Mouse (Mus musculus) gonadal fat pad, adult 2 months (tissue): ENCODE data around the gene Pi4kb. TPM values are rescaled to one million over a fixed set of nuclear protein-coding genes. Genes with fewer than 3 reads are reported as not detected.

Source experiments
- DNase-seq: peaks from one replicate; pipeline ENCODE4 v3.0.0-alpha.2; 2012; ENCODE audit warnings: low read depth
- polyA plus RNA-seq: library from polyadenylated mRNA; depleted of rRNA; stranded (reverse); fragments of >200 nt; gene quantifications from 2 replicates; pipeline ENCODE4 v1.2.3, GENCODE M21; 2012

The Pi4kb gene
- polyA plus RNA-seq, 1 experiment: 50.7 TPM

DNA sequence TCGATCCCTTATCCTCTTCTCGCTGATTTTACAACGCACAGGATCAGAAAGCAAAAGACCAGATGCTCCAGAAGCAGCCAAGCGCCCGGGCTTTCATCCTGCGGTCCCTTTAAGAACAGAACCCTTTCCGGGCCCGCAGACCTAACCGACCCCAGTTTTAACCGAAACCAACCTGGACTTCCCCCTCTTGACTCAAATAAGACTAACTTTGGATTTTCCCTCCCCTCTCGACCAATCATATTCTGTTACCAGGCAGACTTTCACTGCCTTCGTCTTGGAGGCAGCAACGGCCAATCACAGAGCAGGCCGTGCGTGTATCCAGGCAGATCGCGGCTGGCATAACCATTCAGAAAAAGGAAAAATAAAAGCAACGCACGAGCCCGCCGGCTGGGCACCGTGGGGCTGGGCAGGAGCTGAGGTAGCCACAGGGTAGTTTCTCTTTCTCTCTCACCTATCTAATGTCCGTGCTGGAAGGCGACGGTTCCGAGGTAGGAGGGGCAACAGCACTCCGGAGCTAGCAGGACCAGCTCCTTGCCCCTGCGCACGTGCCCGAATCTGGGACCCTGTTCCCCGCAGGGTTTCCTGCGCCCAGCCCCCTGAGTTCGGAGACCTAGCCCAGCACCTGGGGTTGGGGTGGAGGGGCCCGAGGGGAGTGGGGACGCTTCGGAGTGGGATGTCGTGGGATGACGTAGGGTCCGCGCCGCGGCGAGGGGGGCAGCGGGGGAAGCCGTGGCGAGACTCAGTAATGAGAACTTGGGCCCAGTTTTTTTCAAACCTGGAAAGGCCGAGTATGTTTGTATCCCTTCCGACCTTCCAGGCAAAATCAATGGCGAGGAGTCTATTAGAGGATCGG, 20.5 kb upstream of the Pi4kb start, which contains the start of gene Rfx5:
TSS of gene Rfx5 (plus strand) at position 312 of the 853 bp plus-strand sequence.
- DNase-seq: peak; percentile 96

- no peak for DNase-seq
Observed at GRCm38 (mm10) chr3:94958295-94958694, 16.2 kb upstream of the Pi4kb start.

- no peak for DNase-seq
Observed at GRCm38 (mm10) chr3:94959871-94960270, 14.7 kb upstream of the Pi4kb start.

GRCm38 (mm10) chr3:94960322-94960721, 14.2 kb upstream of the Pi4kb start:
- no peak for DNase-seq

- no peak for DNase-seq
Observed at GRCm38 (mm10) chr3:94964989-94965388, 9.5 kb upstream of the Pi4kb start.

DNA sequence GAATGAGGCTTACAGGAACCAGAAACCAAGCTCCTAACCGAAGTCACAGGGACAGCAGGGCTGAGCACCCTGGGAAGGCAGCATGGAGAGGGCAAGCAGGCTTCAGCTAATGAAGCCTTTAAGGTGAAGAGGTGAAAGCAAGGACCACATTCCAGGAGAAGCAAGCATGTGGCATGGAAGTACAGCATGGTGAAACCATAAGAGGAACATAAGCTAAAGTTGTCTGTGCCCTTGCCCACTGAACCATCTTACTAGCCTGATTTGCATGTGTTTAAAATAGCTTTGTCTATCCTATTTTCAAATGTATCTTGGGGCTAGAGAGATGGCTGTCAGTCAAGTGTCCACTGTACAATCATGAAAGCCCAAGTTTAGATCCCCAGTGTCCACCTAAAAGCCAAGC, 8.7 kb upstream of the Pi4kb start:
- DNase-seq: no peak

- DNase-seq: no peak
Observed at GRCm38 (mm10) chr3:94972552-94972951, 2.0 kb upstream of the Pi4kb start.

- no peak for DNase-seq
Observed at GRCm38 (mm10) chr3:94973620-94974019, 911 bp upstream of the Pi4kb start.

- no peak for DNase-seq
Observed at GRCm38 (mm10) chr3:94974026-94974527, 454 bp upstream of the Pi4kb start.

DNA sequence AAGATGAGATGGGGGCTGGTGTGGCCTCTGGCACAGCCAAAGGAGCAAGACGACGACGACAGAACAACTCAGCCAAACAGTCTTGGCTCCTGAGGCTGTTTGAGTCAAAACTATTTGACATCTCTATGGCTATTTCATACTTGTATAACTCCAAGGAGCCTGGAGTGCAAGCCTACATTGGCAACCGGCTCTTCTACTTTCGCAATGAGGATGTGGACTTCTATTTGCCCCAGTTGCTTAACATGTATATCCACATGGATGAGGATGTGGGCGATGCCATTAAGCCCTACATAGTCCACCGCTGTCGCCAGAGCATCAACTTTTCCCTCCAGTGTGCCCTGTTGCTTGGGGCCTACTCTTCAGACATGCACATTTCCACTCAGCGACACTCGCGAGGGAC, 9.8 kb downstream of the Pi4kb start:
- DNase-seq: peak; percentile 79

- DNase-seq: no peak
Observed at GRCm38 (mm10) chr3:94985513-94985912, 11.0 kb downstream of the Pi4kb start.

DNA sequence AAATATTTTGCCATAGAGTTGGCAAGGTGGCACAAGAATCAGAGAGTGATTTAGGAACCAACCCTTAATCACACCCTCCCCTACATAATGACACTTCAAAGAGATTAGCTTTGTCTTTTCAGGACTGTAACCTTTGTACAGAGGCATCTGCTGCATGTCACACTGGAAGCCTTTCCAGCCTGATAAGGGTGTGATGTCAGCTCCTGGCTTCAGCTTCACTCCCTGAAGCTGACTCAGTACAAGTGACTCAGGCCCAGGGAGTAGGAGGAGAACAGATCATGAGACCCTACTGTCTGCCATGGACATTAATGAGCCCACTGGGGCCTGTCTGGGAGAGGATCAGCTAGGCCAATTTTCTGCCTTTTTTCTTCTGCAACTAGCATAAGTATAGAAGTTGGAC, 13.0 kb downstream of the Pi4kb start:
- no peak for DNase-seq

- no peak for DNase-seq
Observed at GRCm38 (mm10) chr3:94989159-94989761, 14.7 kb downstream of the Pi4kb start.

- DNase-seq: no peak
Observed at GRCm38 (mm10) chr3:94996946-94997345, 22.4 kb downstream of the Pi4kb start.

GRCm38 (mm10) chr3:95002569-95002968, 28.0 kb downstream of the Pi4kb start:
- DNase-seq: no peak

DNA sequence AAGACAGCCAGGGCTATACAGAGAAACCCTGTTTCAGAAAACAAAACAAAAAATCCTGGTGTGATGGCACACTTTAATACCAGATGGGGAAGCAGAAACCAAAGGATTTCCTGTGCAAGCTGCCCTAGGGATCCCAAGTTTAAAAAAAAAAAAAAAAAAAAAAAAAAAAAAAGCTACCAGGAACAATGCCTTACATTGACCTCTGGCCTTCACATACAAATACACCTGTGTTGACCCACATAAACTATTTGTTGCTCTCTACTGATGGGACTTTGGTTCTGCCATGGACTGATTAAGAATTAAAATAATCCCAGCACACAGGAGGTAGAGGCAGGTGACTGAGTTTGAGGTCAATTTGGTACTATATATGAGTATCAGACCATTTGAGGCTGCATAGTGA, 28.7 kb downstream of the Pi4kb start:
- DNase-seq: no peak

GRCm38 (mm10) chr3:95005651-95006050, 31.1 kb downstream of the Pi4kb start:
- DNase-seq: no peak

- no peak for DNase-seq
Observed at GRCm38 (mm10) chr3:95007706-95008105, 33.2 kb downstream of the Pi4kb start.

- no peak for DNase-seq
Observed at GRCm38 (mm10) chr3:95010396-95010795, 35.9 kb downstream of the Pi4kb start.

DNA sequence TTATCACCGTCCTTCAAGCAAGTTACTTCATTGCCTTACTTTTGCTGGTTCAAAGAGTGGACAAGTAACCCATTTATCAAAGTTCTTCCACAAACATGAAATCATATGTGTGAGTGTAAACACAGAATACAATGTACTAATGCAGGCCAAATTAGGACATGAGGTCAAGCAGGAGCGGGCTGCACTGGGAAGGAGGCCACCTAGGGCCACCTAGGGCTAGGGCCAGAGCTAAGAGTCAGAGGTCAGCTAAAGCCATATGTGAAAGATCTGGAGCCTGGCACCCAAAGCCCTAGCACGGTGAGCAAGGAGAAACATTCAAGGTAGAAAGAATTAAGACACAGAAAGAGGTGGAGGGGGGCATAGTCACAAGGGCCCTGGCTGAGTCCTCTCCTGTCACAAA, 38.5 kb downstream of the Pi4kb start:
- no peak for DNase-seq

GRCm38 (mm10) chr3:95013699-95014427, 39.3 kb downstream of the Pi4kb start:
- DNase-seq: no peak

GRCm38 (mm10) chr3:95014428-95015151, 40.1 kb downstream of the Pi4kb start:
- no peak for DNase-seq
